1 mouse cellular context compared by ENCODE assay signal in the genomic region with DNA sequence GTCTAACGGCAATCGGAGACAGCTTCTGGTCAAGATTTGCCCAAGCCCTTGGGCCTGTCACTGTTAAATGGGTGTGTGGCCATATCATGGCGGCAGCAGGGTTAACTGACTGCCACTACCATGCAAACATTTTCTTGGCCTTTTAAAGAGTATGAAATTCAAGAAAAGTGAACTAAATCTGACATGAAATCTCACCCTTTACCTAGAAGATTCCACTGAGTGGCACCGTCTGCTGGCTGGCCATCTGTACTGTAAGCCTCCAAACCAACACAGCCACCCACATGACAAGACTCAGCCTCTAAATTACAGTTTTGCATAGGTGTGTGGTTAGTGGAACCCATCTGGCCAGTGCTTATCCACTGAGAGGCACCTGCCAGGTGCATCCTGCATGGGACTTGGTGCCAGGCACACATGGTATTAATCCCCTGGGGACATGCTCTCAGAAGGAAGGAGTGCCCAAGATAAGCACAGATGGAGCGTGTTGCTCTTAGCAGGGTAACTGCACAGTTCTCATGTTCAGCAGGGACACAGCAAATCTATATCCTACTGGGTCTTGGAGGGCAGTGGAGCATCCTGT.
TF ChIP-seq lines count a peak whose summit lies in the region.

No protein-coding gene starts in this region.

TF ChIP-seq in CH12.LX, 34 proteins besides CTCF, POLR2A, EP300 and RAD21 (continued from another document):
- TF ChIP-seq POLR2AphosphoS2 (IDR thresholded peaks at IDR 0.05; ENCODE audit: low read depth, low read length) (peak; percentile 17; the same call in 1 of the 2 replicates), MAFK (IDR thresholded peaks at IDR 0.05; ENCODE audit: insufficient replicate concordance, low read length) (peak; percentile 42; the same call in 1 of the 2 replicates), PAX5 (IDR thresholded peaks at IDR 0.05; ENCODE audit: low read length) (no peak), NRF1 (IDR thresholded peaks at IDR 0.05; ENCODE audit: low read depth, low read length) (no peak), TBP (conservative IDR thresholded peaks at IDR 0.05; ENCODE audit: low read depth, low read length) (no peak)
